In genomic region chr6:113714276-113714675, GRCm38 (mm10) we compare ENCODE assay signal across 19 mouse cellular contexts. TPM values are rescaled to one million over a fixed set of nuclear protein-coding genes. Genes with fewer than 3 reads are reported as not detected.
DNase-seq lines count a peak whose midpoint lies in the region; ATAC-seq and TF ChIP-seq lines count a peak whose summit lies in the region.
"Had no signal": no experiment of that assay in that cellular context is flagged by ENCODE, and none has a peak within 500 bp of the region (broad histone marks: within the 10 kb centered on the region; RNA-seq: fewer than 3 reads in every experiment).

No protein-coding gene starts in this region.

- ATAC-seq in liver, embryonic 15.5 days (ENCODE audit: insufficient read depth), result no peak
- peak; percentile 76 for ATAC-seq in common myeloid progenitor, adult 5-6 weeks (replicated peaks; ENCODE audit: low read depth, poor library complexity, severe bottlenecking)
- peak; percentile 48; the same call in 1 of the 2 replicates for ATAC-seq in neutrophil, adult 5-6 weeks (ENCODE audit: extremely low read depth, insufficient number of reproducible peaks, low FRiP score, poor library complexity, severe bottlenecking)
- ATAC-seq: midbrain, embryonic 13.5 days; Patski had no signal

- no peaks in the 10 kb centered on the region for H3K79me2 ChIP-seq in MEL (ENCODE audit: control insufficient read depth, insufficient read depth, low read length, poor library complexity)

- no peak for TF ChIP-seq RAD21 in MEL (IDR thresholded peaks at IDR 0.05; ENCODE audit: low read depth, low read length)

- no peak overlapping the region for H3K4me3 ChIP-seq in liver, embryonic 15.5 days (replicated peaks)
- no peak overlapping the region for H3K4me3 ChIP-seq in MEL (ENCODE audit: control insufficient read depth in 1 of 2, insufficient read depth in 1 of 2, low read depth in 2 of 2, low read length in 2 of 2)
- H3K4me3 ChIP-seq: embryonic facial prominence, embryonic 12.5 days; hindbrain, embryonic 12.5 days; midbrain, embryonic 13.5 days had no signal

- TF ChIP-seq CTCF in MEL (IDR thresholded peaks at IDR 0.05 in 2 of 3, conservative IDR thresholded peaks at IDR 0.05 in 1 of 3; ENCODE audit: control insufficient read depth in 1 of 3, insufficient read depth in 1 of 3, low read depth in 2 of 3, low read length in 3 of 3, poor library complexity in 1 of 3, severe bottlenecking in 1 of 3), result no peak

- TF ChIP-seq POLR2A in MEL (IDR thresholded peaks at IDR 0.05; ENCODE audit: control insufficient read depth in 1 of 2, insufficient read depth in 1 of 2, low read depth in 1 of 2, low read length in 2 of 2, poor library complexity in 1 of 2), result peak in 1 of 2 experiments; percentile 18; a peak in 1 of 4 replicates

- peaks cover 98% of the 10 kb centered on the region for H3K36me3 ChIP-seq in liver, embryonic 15.5 days (replicated peaks)
- peaks cover 6 to 36% of the 10 kb centered on the region in 2 experiments; a peak in 3 of 4 replicates for H3K36me3 ChIP-seq in MEL (ENCODE audit: control insufficient read depth in 1 of 2, insufficient read depth in 2 of 2, low read length in 2 of 2)

- no peaks in the 10 kb centered on the region for H3K27me3 ChIP-seq in liver, embryonic 15.5 days
- H3K27me3 ChIP-seq in MEL (ENCODE audit: control insufficient read depth in 1 of 2, insufficient read depth in 2 of 2, low read length in 2 of 2), result no peaks in the 10 kb centered on the region
- H3K27me3 ChIP-seq: embryonic facial prominence, embryonic 12.5 days; hindbrain, embryonic 12.5 days; midbrain, embryonic 13.5 days; Patski had no signal

- peaks cover 11% of the 10 kb centered on the region for H3K4me1 ChIP-seq in liver, embryonic 15.5 days (replicated peaks)
- no peaks in the 10 kb centered on the region; a peak in 1 of 4 replicates for H3K4me1 ChIP-seq in MEL (ENCODE audit: control insufficient read depth in 1 of 2, insufficient read depth in 2 of 2, low read length in 2 of 2)
- H3K4me1 ChIP-seq: embryonic facial prominence, embryonic 12.5 days; hindbrain, embryonic 12.5 days; midbrain, embryonic 13.5 days had no signal

- H3K9me3 ChIP-seq in liver, embryonic 15.5 days (replicated peaks), result no peaks in the 10 kb centered on the region
- no peaks in the 10 kb centered on the region for H3K9me3 ChIP-seq in MEL (replicated peaks; ENCODE audit: insufficient read depth, low read length)
- H3K9me3 ChIP-seq: embryonic facial prominence, embryonic 12.5 days; hindbrain, embryonic 12.5 days; midbrain, embryonic 13.5 days had no signal

- intact Hi-C loops in left cerebral cortex, postnatal 4 days (cut with DNase I), result no loop called here
- intact Hi-C loops in heart, postnatal 10 days (cut with DNase I), result no loop called here

- WGBS in liver, embryonic 15.5 days (ENCODE audit: insufficient replicate concordance), result 75% methylated on average over 2 of the region's 2 CpGs

- H3K27ac ChIP-seq in liver, embryonic 15.5 days (replicated peaks), result 0 out of 2 replicates have a peak overlapping the region, but pooled peaks have one; percentile 34
- H3K27ac ChIP-seq in MEL (ENCODE audit: control insufficient read depth, low read depth, low read length), result 0 out of 2 replicates have a peak overlapping the region, but pooled peaks have one; percentile 4
- H3K27ac ChIP-seq: embryonic facial prominence, embryonic 12.5 days; hindbrain, embryonic 12.5 days; midbrain, embryonic 13.5 days had no signal

- DNase-seq in liver, result no peak
- peak; percentile 41 for DNase-seq in MEL (ENCODE audit: low read depth, low spot score)
- no peak for DNase-seq in left cerebral cortex, postnatal 4 days
- no peak for DNase-seq in heart, postnatal 10 days
- DNase-seq: adrenal gland, postnatal 36 days; cerebellum, adult 11 months; cerebellum, postnatal 36 days; gastrocnemius, postnatal 36 days; lung, postnatal 14 days; right cerebral cortex, postnatal 14 days had no signal

- no peak overlapping the region for H3K9ac ChIP-seq in liver, embryonic 15.5 days
- H3K9ac ChIP-seq in MEL (ENCODE audit: control insufficient read depth, low read depth, low read length, poor library complexity, severe bottlenecking), result no peak overlapping the region
- H3K9ac ChIP-seq: embryonic facial prominence, embryonic 12.5 days; hindbrain, embryonic 12.5 days; midbrain, embryonic 13.5 days had no signal

- H3K4me2 ChIP-seq in liver, embryonic 15.5 days, result no peak overlapping the region
- H3K4me2 ChIP-seq: embryonic facial prominence, embryonic 12.5 days; hindbrain, embryonic 12.5 days; midbrain, embryonic 13.5 days had no signal

- no peak for TF ChIP-seq EP300 in MEL (IDR thresholded peaks at IDR 0.05; ENCODE audit: low read depth in 1 of 2, low read length in 2 of 2)

TF ChIP-seq in MEL, 35 proteins besides CTCF, POLR2A, EP300 and RAD21:
- no peak for TF ChIP-seq NRF1 (IDR thresholded peaks at IDR 0.05; ENCODE audit: insufficient read depth, low read depth, low read length, poor library complexity, severe bottlenecking)
- TF ChIP-seq USF2 (IDR thresholded peaks at IDR 0.05; ENCODE audit: borderline replicate concordance in 1 of 2, insufficient read depth in 1 of 2, low read depth in 1 of 2, low read length in 2 of 2), result peak in 1 of 2 experiments; percentile 36; a peak in 1 of 4 replicates
- TF ChIP-seq MEF2A (IDR thresholded peaks at IDR 0.05; ENCODE audit: extremely low read depth, insufficient replicate concordance, low read depth, low read length, poor library complexity, severe bottlenecking), result 0 out of 2 replicates have a peak, but pooled peaks have one; percentile 25
- peak; percentile 86 for TF ChIP-seq USF1 (IDR thresholded peaks at IDR 0.05; ENCODE audit: low read depth, low read length)

RNA-seq across cellular contexts. Expression of gene Ghrl, which starts 5.4 kb away (rescaled TPM):
- 0.17 TPM in 1 of 2 replicates, not detected in the other for polyA plus RNA-seq in liver, embryonic 15.5 days (2015; fragmentation: Nextera tagmentation; extraction: Ambion mirVana)
- 0.26 and 0.81 TPM in 2 replicates for total RNA-seq in MEL (2012; rRNA removed)
- 1 to 10 TPM in 1 of 2 experiments, not detected in 1; 2.8 TPM for polyA plus RNA-seq in MEL (2012; ENCODE audit: insufficient read depth in 1 of 2, insufficient read length in 2 of 2, low read depth in 1 of 2, low replicate concordance in 2 of 2, missing spikeins in 1 of 2)
- total RNA-seq in common myeloid progenitor, adult 5-6 weeks (2017), result not detected in 2 replicates
- 0.74 TPM in 1 of 2 replicates, not detected in the other for total RNA-seq in neutrophil, adult 5-6 weeks (2017)
- not detected for total RNA-seq in left cerebral cortex, postnatal 4 days (2021)
- not detected for total RNA-seq in heart, postnatal 10 days (2021)
- total RNA-seq: adrenal gland, postnatal 36 days; gastrocnemius, postnatal 36 days; left cerebral cortex, adult 18-20 months had no signal
- polyA plus RNA-seq: embryonic facial prominence, embryonic 12.5 days; heart, embryonic 14.5 days had no signal

RNA-seq across cellular contexts. Expression of gene Tatdn2, which starts 17.4 kb away (rescaled TPM):
- 0.77 and 0.83 TPM in 2 replicates for polyA plus RNA-seq in liver, embryonic 15.5 days (2015; fragmentation: Nextera tagmentation; extraction: Ambion mirVana)
- total RNA-seq in MEL (2012; rRNA removed), result 111 and 136 TPM in 2 replicates
- polyA plus RNA-seq in MEL (2012; ENCODE audit: insufficient read depth in 1 of 2, insufficient read length in 2 of 2, low read depth in 1 of 2, low replicate concordance in 2 of 2, missing spikeins in 1 of 2), result 100 to 1,000 TPM; 102 to 121 TPM
- 102 and 108 TPM in 2 replicates for total RNA-seq in common myeloid progenitor, adult 5-6 weeks (2017)
- 125 and 154 TPM in 2 replicates for total RNA-seq in neutrophil, adult 5-6 weeks (2017)
- 10 to 100 TPM; 95.0 to 98.1 TPM for total RNA-seq in left cerebral cortex, postnatal 4 days (2021)
- total RNA-seq in heart, postnatal 10 days (2021), result 10 to 100 TPM; 69.9 to 75.7 TPM

RNA-seq across cellular contexts. Expression of gene Sec13, which starts 26.3 kb away (rescaled TPM):
- polyA plus RNA-seq in liver, embryonic 15.5 days (2015; fragmentation: Nextera tagmentation; extraction: Ambion mirVana), result 117 TPM in 2 replicates
- 269 and 277 TPM in 2 replicates for total RNA-seq in MEL (2012; rRNA removed)
- polyA plus RNA-seq in MEL (2012; ENCODE audit: insufficient read depth in 1 of 2, insufficient read length in 2 of 2, low read depth in 1 of 2, low replicate concordance in 2 of 2, missing spikeins in 1 of 2), result 100 to 1,000 TPM; 182 to 209 TPM
- 82.1 and 90.0 TPM in 2 replicates for total RNA-seq in common myeloid progenitor, adult 5-6 weeks (2017)
- total RNA-seq in neutrophil, adult 5-6 weeks (2017), result 67.4 and 82.3 TPM in 2 replicates
- total RNA-seq in left cerebral cortex, postnatal 4 days (2021), result 100 to 1,000 TPM; 100 to 104 TPM
- total RNA-seq in heart, postnatal 10 days (2021), result 100 to 1,000 TPM; 102 to 106 TPM
